Mouse (Mus musculus) forebrain, embryonic 10.5 days (tissue): ENCODE measurements at regions not wholly inside any gene's neighbourhood (a gene's known extent, or its start where the extent isn't known, plus 50 kb on each side); places are given as distances from the start of the nearest gene placed in this dataset.
"Not testable (repeated sequence)": the region's sequence is repeated elsewhere in the genome, so short reads cannot be mapped to it uniquely, and the experiment has no call there.

ENCODE experiments used
- DNase-seq: peaks from one replicate; pipeline ENCODE4 v3.0.0-alpha.2; 2017; ENCODE audit warnings: low spot score; ENCODE audit errors: extremely low spot score
- H3K27ac ChIP-seq: fragments of 300-500 bp; sonication (generic); 2 replicates; pipeline ENCODE4 v1.5.1; 2016; ENCODE audit warnings: mild to moderate bottlenecking
- H3K27me3 ChIP-seq: fragments of 300-500 bp; sonication (generic); 2 replicates; pipeline ENCODE4 v1.6.1; 2016; ENCODE audit warnings: mild to moderate bottlenecking; ENCODE audit not compliant: poor library complexity, severe bottlenecking
- H3K36me3 ChIP-seq: fragments of 300-500 bp; sonication (generic); replicated peaks from 2 replicates; pipeline ENCODE4 v1.6.1; 2016; ENCODE audit warnings: mild to moderate bottlenecking, moderate library complexity
- H3K4me1 ChIP-seq: fragments of 300-500 bp; sonication (generic); 2 replicates; pipeline ENCODE4 v1.6.1; 2016
- H3K4me3 ChIP-seq: fragments of 300-500 bp; sonication (generic); 2 replicates; pipeline ENCODE4 v1.5.1; 2016; ENCODE audit warnings: mild to moderate bottlenecking, moderate library complexity
- H3K9me3 ChIP-seq: fragments of 300-500 bp; sonication (generic); 2 replicates; pipeline ENCODE4 v1.6.1; 2016; ENCODE audit warnings: mild to moderate bottlenecking, moderate library complexity
- WGBS: fragments of 180-500 bp; shearing (Covaris S2); methylation state at CpG from one replicate; pipeline ENCODE4 v1.1.7; 2016; 5-methylcytosine and 5-hydroxymethylcytosine counted together

DNA sequence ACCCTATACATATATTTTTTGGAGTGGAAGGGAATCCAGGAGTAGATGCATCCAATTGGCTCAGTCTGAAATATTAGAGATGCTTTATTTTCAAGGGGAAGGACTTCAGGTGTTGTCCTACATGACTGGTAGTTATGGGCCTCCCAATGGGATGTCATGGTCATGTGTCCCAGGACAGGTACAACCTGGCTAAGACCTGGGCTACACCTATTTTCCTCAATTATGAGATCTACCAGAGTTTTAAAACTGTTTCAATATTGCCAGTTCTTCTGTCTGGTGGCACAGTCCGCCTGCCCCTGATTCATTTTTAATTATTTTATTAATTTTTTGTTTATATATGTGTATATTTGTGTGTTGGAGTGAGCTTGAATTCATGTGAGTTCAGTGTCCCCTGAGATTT is 481.6 kb upstream of the 9530002B09Rik start:
- H3K36me3 ChIP-seq, H3K27ac ChIP-seq, H3K4me1 ChIP-seq, DNase-seq, H3K4me3 ChIP-seq, H3K27me3 ChIP-seq: not testable (repeated sequence)
- 67% methylated on average over 1 of the region's 1 CpGs for whole genome bisulfite sequencing
- peaks cover 53% of the 10 kb centered on the region for H3K9me3 ChIP-seq

DNA sequence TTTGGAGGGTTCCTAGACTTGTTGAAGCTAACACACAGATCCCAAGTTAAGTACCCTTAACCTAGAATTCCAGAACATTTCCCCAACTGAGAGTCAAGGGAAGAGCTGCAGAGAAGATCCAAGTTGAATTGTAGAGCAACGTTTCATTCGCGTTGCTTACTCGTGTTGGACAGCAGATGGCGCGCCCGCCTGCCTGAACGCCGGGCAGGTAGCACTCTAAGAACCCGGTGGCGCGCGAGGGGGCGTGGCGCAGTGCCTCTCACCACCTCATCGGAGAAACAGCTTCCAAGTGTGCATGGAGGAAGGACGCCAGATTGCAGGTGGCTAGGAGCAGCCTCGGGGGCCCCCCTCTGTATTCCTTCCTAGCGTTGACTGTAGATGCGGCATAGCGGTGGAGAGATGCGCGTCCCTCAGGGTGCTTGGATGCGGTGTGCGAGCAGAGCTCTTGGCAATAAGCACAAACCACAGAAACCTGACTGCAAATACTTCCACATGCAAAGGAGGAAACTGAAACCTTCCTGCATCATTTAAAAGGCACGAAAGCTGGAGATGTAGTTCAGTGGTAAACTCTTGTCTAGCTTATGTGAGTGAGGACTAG is 440.8 kb upstream of the 9530002B09Rik start:
- H3K4me3 ChIP-seq, H3K27me3 ChIP-seq, H3K4me1 ChIP-seq, H3K9me3 ChIP-seq, H3K36me3 ChIP-seq, DNase-seq, H3K27ac ChIP-seq: not testable (repeated sequence)
- no CpG with 5 or more reads among the region's 26 CpGs for WGBS
